Mouse (Mus musculus): ENCODE data around the gene Tnxb.

DNA sequence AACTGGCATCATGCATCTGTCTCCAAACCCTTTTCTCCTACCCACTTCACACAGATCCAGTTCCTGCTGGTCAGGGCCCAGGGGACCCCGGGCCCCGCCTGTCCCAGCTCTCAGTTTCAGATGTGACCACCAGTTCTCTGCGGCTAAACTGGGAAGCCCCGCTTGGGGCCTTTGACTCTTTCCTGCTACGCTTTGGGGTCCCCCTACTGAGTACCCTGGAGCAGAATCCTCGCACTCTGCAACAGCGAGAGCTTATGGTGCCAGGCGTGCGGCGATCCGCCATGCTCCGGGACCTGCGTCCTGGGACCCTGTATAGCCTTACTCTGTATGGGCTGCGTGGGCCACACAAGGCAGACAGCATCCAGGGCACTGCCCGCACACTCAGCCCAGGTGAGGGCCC lies 45.9 kb downstream of the Tnxb start:
- no peak for TF ChIP-seq GATA1 (IDR thresholded peaks at IDR 0.05; ENCODE audit: borderline replicate concordance, low read length)
- TF ChIP-seq CTCF (IDR thresholded peaks at IDR 0.05; ENCODE audit: low read depth, low read length) = no peak
- TF ChIP-seq POLR2AphosphoS5 (IDR thresholded peaks at IDR 0.05; ENCODE audit: insufficient replicate concordance, low read depth, low read length) = no peak

All from G1E (cell line).